Mouse (Mus musculus): ENCODE results near the gene Lsm14a. TPM values are rescaled to one million over a fixed set of nuclear protein-coding genes. Genes with fewer than 3 reads are reported as not detected.
A peak's percentile ranks its signal among the peaks of the same experiment; 100 is the strongest.

Gene Lsm14a
- total and polyA plus RNA-seq, 2 experiments from 2014 or later: 42.1 to 45.8 TPM

DNA sequence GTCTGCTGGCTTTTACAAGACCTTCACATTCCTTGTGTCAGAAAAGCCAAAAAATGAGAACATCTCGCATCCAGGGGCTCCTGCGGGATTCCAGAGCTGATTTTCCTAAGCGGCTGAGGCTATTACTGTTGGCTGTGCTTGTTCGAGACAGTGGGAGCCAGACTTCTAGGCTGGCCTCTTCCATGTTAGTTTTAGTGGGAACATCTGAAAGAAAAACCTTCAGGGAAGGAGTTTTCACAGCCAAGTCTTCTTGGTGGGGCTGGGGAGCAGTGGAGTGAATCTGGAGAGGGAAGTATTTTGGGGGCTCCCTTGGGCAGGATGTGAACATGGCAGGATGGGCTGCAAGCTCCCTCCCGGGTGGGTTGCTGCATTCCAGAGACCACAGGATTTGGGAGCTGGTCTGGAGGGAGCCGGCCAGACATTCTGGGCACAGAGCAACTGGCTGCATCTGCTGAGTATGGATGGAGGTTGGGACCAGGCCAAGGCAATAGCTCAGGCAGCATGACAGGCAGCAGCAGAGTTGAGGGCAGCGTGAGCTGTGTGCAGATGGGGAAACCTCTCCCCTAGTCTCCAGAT, 75.1 kb downstream of the Lsm14a start:
- WGBS: 63% methylated on average over 7 of the region's 7 CpGs
- Histone ChIP-seq H3K27me3 (ENCODE audit: insufficient read depth, low read length) (no peaks in the 10 kb centered on the region), H3K36me3 (ENCODE audit: insufficient read depth) (no peaks in the 10 kb centered on the region), H3K4me3 (ENCODE audit: low read depth, low read length) (no peak overlapping the region), H3K27ac (ENCODE audit: low read depth, low read length) (no peak overlapping the region), H3K9me3 (ENCODE audit: low read length) (no peaks in the 10 kb centered on the region), H3K4me1 (ENCODE audit: insufficient read depth) (no peaks in the 10 kb centered on the region), H3K4me2 (ENCODE audit: low read depth) (no peak overlapping the region), H3K9ac (no peak overlapping the region)
- TF ChIP-seq CTCF (IDR thresholded peaks at IDR 0.05; ENCODE audit: low read depth): no peak
- DNase-seq (peak; percentile 11), ATAC-seq (no peak)

DNA sequence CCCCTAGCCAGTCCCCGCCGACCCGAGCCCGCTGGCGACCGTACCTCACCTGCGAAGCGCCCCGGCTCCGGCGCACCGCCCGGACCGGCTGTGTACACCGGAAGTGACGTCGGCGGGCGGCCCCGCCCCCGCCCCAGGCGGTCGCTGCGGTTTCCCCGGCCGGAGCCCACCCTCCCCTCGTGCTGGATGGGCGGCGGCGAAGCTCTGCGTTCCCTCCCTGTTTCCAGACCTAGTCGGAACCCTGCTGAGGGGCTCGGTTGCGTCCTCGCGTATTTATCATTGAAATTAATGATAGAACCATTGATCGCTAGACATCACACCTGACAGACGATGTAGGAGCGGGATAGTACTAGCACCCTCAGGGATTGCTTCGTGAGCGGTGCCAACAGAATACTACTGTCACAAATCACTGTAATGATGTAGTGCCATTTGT, 79.7 kb downstream of the Lsm14a start, which contains the start of gene 4931406P16Rik:
4931406P16Rik (minus strand) TSS at position 109 of the 433 bp plus-strand sequence.
- no peak for TF ChIP-seq CTCF (IDR thresholded peaks at IDR 0.05; ENCODE audit: low read depth)
- H3K9ac ChIP-seq: peak within 1 kb of the TSS; percentile 87
- no peaks in the 10 kb centered on the region for H3K9me3 ChIP-seq (ENCODE audit: low read length)
- H3K4me2 ChIP-seq (ENCODE audit: low read depth): peak within 1 kb of the TSS; percentile 78
- no peaks in the 10 kb centered on the region for H3K36me3 ChIP-seq (ENCODE audit: insufficient read depth)
- peak; percentile 92 for DNase-seq
- WGBS: under 1% methylated on average over 39 of the region's 41 CpGs
- peak within 1 kb of the TSS; percentile 91 for H3K27ac ChIP-seq (ENCODE audit: low read depth, low read length)
- no peaks in the 10 kb centered on the region for H3K27me3 ChIP-seq (ENCODE audit: insufficient read depth, low read length)
- H3K4me3 ChIP-seq (ENCODE audit: low read depth, low read length): peak within 1 kb of the TSS; percentile 96
- 0 out of 2 replicates have a peak, but pooled peaks cover 4% of the 10 kb centered on the region for H3K4me1 ChIP-seq (ENCODE audit: insufficient read depth)
- peak; percentile 95 for ATAC-seq

DNA sequence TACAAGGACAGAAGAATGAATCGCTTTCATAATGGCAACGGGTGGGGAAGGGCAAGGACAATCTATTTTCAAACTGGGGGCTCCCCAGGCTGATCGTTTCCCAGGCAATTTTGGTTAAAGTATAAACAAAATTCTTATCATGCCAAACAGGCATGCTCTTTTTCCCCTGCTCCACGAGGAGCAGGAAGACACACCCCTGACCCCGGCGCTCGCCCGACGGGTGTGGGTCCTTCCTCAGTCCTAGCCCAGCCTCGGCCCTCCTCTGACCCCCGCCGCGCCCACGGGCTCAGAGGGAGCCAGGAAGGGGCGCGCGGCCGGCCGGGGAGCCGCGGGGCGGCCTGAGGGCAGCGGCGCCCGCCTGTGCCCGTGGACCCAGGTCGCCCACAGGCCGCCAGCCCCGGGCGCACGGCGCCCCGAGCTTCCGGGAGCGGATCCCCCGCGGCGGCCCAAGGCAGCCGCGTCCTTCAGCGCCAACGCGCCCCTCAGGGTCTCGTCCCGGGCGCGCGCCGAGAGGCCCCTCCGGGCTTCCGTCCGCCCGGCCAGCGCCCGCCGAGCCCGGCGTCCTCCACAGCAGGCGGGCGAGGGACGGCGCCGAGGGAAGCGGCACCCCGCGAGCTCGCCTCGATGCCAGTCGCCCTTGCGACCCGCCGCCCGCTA, 80.2 kb downstream of the Lsm14a start:
- under 1% methylated on average over 49 of the region's 73 CpGs for WGBS
- DNase-seq (no peak), ATAC-seq (peak; percentile 82)
- Histone ChIP-seq H3K9ac (peak overlapping the region; percentile 87), H3K4me1 (ENCODE audit: insufficient read depth) (0 out of 2 replicates have a peak, but pooled peaks cover 4% of the 10 kb centered on the region), H3K4me2 (ENCODE audit: low read depth) (peak overlapping the region; percentile 78), H3K9me3 (ENCODE audit: low read length) (no peaks in the 10 kb centered on the region), H3K27ac (ENCODE audit: low read depth, low read length) (peak overlapping the region; percentile 91), H3K4me3 (ENCODE audit: low read depth, low read length) (peak overlapping the region; percentile 96), H3K27me3 (ENCODE audit: insufficient read depth, low read length) (no peaks in the 10 kb centered on the region), H3K36me3 (ENCODE audit: insufficient read depth) (no peaks in the 10 kb centered on the region)
- TF ChIP-seq CTCF (IDR thresholded peaks at IDR 0.05; ENCODE audit: low read depth): no peak

DNA sequence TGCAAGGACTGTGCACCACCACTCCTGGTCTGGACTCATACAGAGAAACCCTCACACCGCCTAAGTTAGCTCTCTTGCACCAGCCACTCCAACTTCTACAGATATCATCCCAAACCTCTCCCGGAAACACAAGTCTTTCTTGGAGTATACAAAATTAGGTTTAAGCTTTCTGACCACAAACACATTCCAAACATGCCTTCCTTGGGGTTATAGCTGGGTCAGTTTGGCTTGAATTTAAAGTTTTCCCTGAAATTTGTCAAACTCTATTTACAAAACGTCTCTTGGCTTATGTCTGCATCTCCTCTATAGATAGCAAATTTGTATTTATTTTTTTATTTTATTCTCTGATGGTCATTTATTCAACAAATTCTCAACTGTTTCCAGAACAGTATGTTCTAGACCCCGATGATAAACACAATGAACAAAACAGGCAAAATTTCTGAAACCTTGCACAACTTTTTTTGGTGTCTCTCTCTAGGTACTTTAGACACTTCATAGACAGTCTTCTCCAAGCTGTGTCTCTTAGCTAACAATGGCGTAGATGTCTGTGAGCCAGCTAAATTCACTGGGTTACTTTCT, 83.8 kb downstream of the Lsm14a start:
- H3K4me3 ChIP-seq (ENCODE audit: low read depth, low read length): no peak overlapping the region
- DNase-seq (no peak), ATAC-seq (no peak)
- no peaks in the 10 kb centered on the region for H3K27me3 ChIP-seq (ENCODE audit: insufficient read depth, low read length)
- no peaks in the 10 kb centered on the region for H3K9me3 ChIP-seq (ENCODE audit: low read length)
- 0 out of 2 replicates have a peak, but pooled peaks cover 4% of the 10 kb centered on the region for H3K4me1 ChIP-seq (ENCODE audit: insufficient read depth)
- WGBS: 92% methylated on average over 5 of the region's 5 CpGs
- H3K27ac ChIP-seq (ENCODE audit: low read depth, low read length): no peak overlapping the region
- TF ChIP-seq CTCF (IDR thresholded peaks at IDR 0.05; ENCODE audit: low read depth): no peak
- H3K9ac ChIP-seq: no peak overlapping the region
- no peak overlapping the region for H3K4me2 ChIP-seq (ENCODE audit: low read depth)
- H3K36me3 ChIP-seq (ENCODE audit: insufficient read depth): no peaks in the 10 kb centered on the region

DNA sequence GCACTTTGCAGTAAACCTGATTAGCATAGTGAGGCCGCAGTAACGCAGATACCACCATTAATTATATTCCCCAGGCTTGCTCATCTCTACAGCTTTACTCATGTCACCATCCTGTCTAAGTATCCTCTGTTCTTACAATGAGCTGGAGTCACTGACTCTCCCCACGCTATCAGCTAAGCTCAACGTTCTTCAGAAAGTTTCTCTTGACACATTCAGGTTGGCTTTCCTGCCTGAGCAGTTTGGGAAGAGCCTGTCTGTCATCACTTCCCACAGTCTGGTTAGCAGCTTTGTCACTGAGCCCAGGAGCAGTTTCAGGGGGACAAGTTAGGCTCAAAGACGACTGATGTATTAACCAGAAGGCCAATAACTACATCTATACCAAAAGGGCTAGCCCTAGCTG, 84.5 kb downstream of the Lsm14a start:
- H3K27ac ChIP-seq (ENCODE audit: low read depth, low read length): no peak overlapping the region
- H3K4me1 ChIP-seq (ENCODE audit: insufficient read depth): 0 out of 2 replicates have a peak, but pooled peaks cover 4% of the 10 kb centered on the region
- no peak overlapping the region for H3K4me2 ChIP-seq (ENCODE audit: low read depth)
- no peak for ATAC-seq
- H3K27me3 ChIP-seq (ENCODE audit: insufficient read depth, low read length): no peaks in the 10 kb centered on the region
- no peaks in the 10 kb centered on the region for H3K9me3 ChIP-seq (ENCODE audit: low read length)
- H3K9ac ChIP-seq: no peak overlapping the region
- H3K4me3 ChIP-seq (ENCODE audit: low read depth, low read length): no peak overlapping the region
- DNase-seq: no peak
- 74% methylated on average over 5 of the region's 5 CpGs for WGBS
- H3K36me3 ChIP-seq (ENCODE audit: insufficient read depth): no peaks in the 10 kb centered on the region
- no peak for TF ChIP-seq CTCF (IDR thresholded peaks at IDR 0.05; ENCODE audit: low read depth)

DNA sequence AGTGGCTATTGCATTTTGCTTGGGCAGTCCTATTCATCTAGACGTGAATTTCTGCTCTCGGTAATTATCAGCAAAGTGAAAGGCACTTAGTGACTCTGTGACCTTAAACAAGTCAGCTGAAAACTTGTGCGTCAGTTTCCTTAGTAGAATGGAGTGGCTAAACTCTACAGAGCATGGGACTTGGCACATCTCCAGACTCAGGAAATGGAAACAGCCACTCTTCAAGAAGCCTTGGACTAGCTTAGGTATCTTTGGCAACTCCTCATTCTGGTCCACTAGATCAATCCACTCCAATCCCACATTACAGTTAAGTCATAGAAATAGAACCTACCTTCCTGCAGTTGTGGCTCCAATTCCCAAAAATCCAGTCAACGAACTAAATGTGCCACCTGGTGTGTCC, 87.7 kb downstream of the Lsm14a start:
- Histone ChIP-seq H3K27me3 (ENCODE audit: insufficient read depth, low read length) (no peaks in the 10 kb centered on the region), H3K4me1 (ENCODE audit: insufficient read depth) (no peaks in the 10 kb centered on the region), H3K9ac (no peak overlapping the region), H3K9me3 (ENCODE audit: low read length) (no peaks in the 10 kb centered on the region), H3K27ac (ENCODE audit: low read depth, low read length) (no peak overlapping the region), H3K4me3 (ENCODE audit: low read depth, low read length) (no peak overlapping the region), H3K36me3 (ENCODE audit: insufficient read depth) (no peaks in the 10 kb centered on the region), H3K4me2 (ENCODE audit: low read depth) (no peak overlapping the region)
- WGBS: 63% methylated on average over 4 of the region's 4 CpGs
- ATAC-seq (no peak), DNase-seq (no peak)
- TF ChIP-seq CTCF (IDR thresholded peaks at IDR 0.05; ENCODE audit: low read depth): no peak

DNA sequence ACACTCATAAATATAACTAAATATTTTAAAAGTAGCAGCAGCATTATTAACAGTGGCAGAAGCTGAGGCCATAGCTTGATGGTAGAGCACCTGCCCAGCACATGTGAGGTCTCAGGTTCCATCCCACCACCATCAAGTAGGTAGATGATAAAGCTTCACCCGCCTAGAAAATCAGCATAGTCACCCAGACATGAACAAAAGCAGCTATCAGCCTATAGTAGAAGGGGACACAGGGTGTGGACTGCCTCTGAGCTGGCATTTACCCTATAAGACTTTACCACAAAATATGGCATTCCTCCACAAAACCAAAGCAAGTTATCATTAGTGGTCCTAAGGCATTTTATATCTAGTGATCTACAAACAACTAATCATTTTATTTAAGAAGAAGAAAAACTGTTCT, 90.5 kb downstream of the Lsm14a start:
- WGBS: 96% methylated on average over 1 of the region's 1 CpGs
- TF ChIP-seq CTCF (IDR thresholded peaks at IDR 0.05; ENCODE audit: low read depth): no peak
- no peak for ATAC-seq
- H3K4me2 ChIP-seq (ENCODE audit: low read depth): no peak overlapping the region
- no peak overlapping the region for H3K9ac ChIP-seq
- no peaks in the 10 kb centered on the region for H3K4me1 ChIP-seq (ENCODE audit: insufficient read depth)
- H3K9me3 ChIP-seq (ENCODE audit: low read length): no peaks in the 10 kb centered on the region
- H3K36me3 ChIP-seq (ENCODE audit: insufficient read depth): no peaks in the 10 kb centered on the region
- no peaks in the 10 kb centered on the region for H3K27me3 ChIP-seq (ENCODE audit: insufficient read depth, low read length)
- no peak overlapping the region for H3K27ac ChIP-seq (ENCODE audit: low read depth, low read length)
- DNase-seq: no peak
- no peak overlapping the region for H3K4me3 ChIP-seq (ENCODE audit: low read depth, low read length)

Measured in forebrain, postnatal 0 days (tissue).